Mouse (Mus musculus): ENCODE data around the gene Zfp72. TPM values are rescaled to one million over a fixed set of nuclear protein-coding genes. Genes with fewer than 3 reads are reported as not detected.

Gene Zfp72
- total and polyA plus RNA-seq, 3 experiments: 2.0 to 2.2 TPM; not detected in 1

GRCm38 (mm10) chr13:74349566-74350434 is 40.8 kb downstream of the Zfp72 start, which contains the start of the genes Sdha and Ccdc127:
Gene Sdha, minus strand, starts transcription at chr13:74350280.
Gene Ccdc127, plus strand, starts transcription at chr13:74350309.
- no peaks in the 10 kb centered on the region for H3K27me3 ChIP-seq (ENCODE audit: control insufficient read depth in 1 of 2, insufficient read depth in 2 of 2, low read length in 2 of 2)
- peak within 1 kb of the TSS; percentile 98 for H3K9ac ChIP-seq (ENCODE audit: control insufficient read depth, low read depth, low read length, poor library complexity, severe bottlenecking)
- no peaks in the 10 kb centered on the region for H3K9me3 ChIP-seq (replicated peaks; ENCODE audit: insufficient read depth, low read length)
- peaks cover 3 to 11% of the 10 kb centered on the region in 2 experiments; a peak in 3 of 4 replicates for H3K4me1 ChIP-seq (ENCODE audit: control insufficient read depth in 1 of 2, insufficient read depth in 2 of 2, low read length in 2 of 2)
- no peak for TF ChIP-seq RAD21 (IDR thresholded peaks at IDR 0.05; ENCODE audit: low read depth, low read length)
- peak; percentile 61; the same call in 1 of the 2 replicates for TF ChIP-seq BHLHE40 (IDR thresholded peaks at IDR 0.05; ENCODE audit: borderline replicate concordance, low read depth, low read length)
- no peak for TF ChIP-seq CTCF (IDR thresholded peaks at IDR 0.05 in 2 of 3, conservative IDR thresholded peaks at IDR 0.05 in 1 of 3; ENCODE audit: control insufficient read depth in 1 of 3, insufficient read depth in 1 of 3, low read depth in 2 of 3, low read length in 3 of 3, poor library complexity in 1 of 3, severe bottlenecking in 1 of 3)
- TF ChIP-seq TBP (IDR thresholded peaks at IDR 0.05; ENCODE audit: low read depth, low read length): peak; percentile 60; the same call in 1 of the 2 replicates
- peak; percentile 62; the same call in 1 of the 2 replicates for TF ChIP-seq SIN3A (IDR thresholded peaks at IDR 0.05; ENCODE audit: low read length)
- peak; percentile 62; the same call in 1 of the 2 replicates for TF ChIP-seq POLR2AphosphoS2 (IDR thresholded peaks at IDR 0.05; ENCODE audit: low read length)
- no peak for TF ChIP-seq JUND (IDR thresholded peaks at IDR 0.05; ENCODE audit: low read depth, low read length)
- no peak for TF ChIP-seq RCOR1 (IDR thresholded peaks at IDR 0.05; ENCODE audit: low read depth, low read length)
- peak; percentile 93 for TF ChIP-seq NELFE (IDR thresholded peaks at IDR 0.05; ENCODE audit: low read depth, low read length)
- TF ChIP-seq E2F4 (IDR thresholded peaks at IDR 0.05; ENCODE audit: borderline replicate concordance, low read depth, low read length): no peak
- peak; percentile 81 to 94 for TF ChIP-seq POLR2A (IDR thresholded peaks at IDR 0.05; ENCODE audit: control insufficient read depth in 1 of 2, insufficient read depth in 1 of 2, low read depth in 1 of 2, low read length in 2 of 2, poor library complexity in 1 of 2)
- TF ChIP-seq KAT2A (conservative IDR thresholded peaks at IDR 0.05; ENCODE audit: low read depth, low read length): no peak; the same call in 1 of the 2 replicates
- TF ChIP-seq CHD1 (IDR thresholded peaks at IDR 0.05; ENCODE audit: low read depth, low read length): no peak
- peak; percentile 48; the same call in 1 of the 2 replicates for TF ChIP-seq TCF12 (IDR thresholded peaks at IDR 0.05; ENCODE audit: low read depth, low read length)
- TF ChIP-seq MYC (IDR thresholded peaks at IDR 0.05; ENCODE audit: low read depth, low read length): 0 out of 2 replicates have a peak, but pooled peaks have one; percentile 34
- TF ChIP-seq USF2 (IDR thresholded peaks at IDR 0.05; ENCODE audit: borderline replicate concordance in 1 of 2, insufficient read depth in 1 of 2, low read depth in 1 of 2, low read length in 2 of 2): no peak
- peak; percentile 98 for TF ChIP-seq NRF1 (IDR thresholded peaks at IDR 0.05; ENCODE audit: insufficient read depth, low read depth, low read length, poor library complexity, severe bottlenecking)
- no peak for TF ChIP-seq POLR2AphosphoS5 (IDR thresholded peaks at IDR 0.05; ENCODE audit: borderline replicate concordance, low read depth, low read length)
- peak; percentile 57; the same call in 1 of the 2 replicates for TF ChIP-seq ZMIZ1 (IDR thresholded peaks at IDR 0.05; ENCODE audit: low read depth, low read length)
- TF ChIP-seq EP300 (IDR thresholded peaks at IDR 0.05; ENCODE audit: low read depth in 1 of 2, low read length in 2 of 2): no peak
- no peak for TF ChIP-seq MAFK (IDR thresholded peaks at IDR 0.05; ENCODE audit: borderline replicate concordance, low read depth, low read length)
- peak; percentile 74 for TF ChIP-seq MXI1 (IDR thresholded peaks at IDR 0.05; ENCODE audit: low read depth, low read length)
- TF ChIP-seq ZKSCAN1 (IDR thresholded peaks at IDR 0.05; ENCODE audit: low read depth, low read length): no peak
- TF ChIP-seq ETS1 (IDR thresholded peaks at IDR 0.05; ENCODE audit: low read depth, low read length): no peak
- TF ChIP-seq USF1 (IDR thresholded peaks at IDR 0.05; ENCODE audit: low read depth, low read length): no peak
- no peak for TF ChIP-seq UBTF (IDR thresholded peaks at IDR 0.05; ENCODE audit: borderline replicate concordance, insufficient read depth, low read depth, low read length)
- no peak for TF ChIP-seq MAX (IDR thresholded peaks at IDR 0.05; ENCODE audit: low read length)
- TF ChIP-seq ZC3H11A (IDR thresholded peaks at IDR 0.05; ENCODE audit: low read depth, low read length): no peak
- TF ChIP-seq HCFC1 (IDR thresholded peaks at IDR 0.05; ENCODE audit: low read depth, low read length): peak; percentile 80
- no peak for TF ChIP-seq MEF2A (IDR thresholded peaks at IDR 0.05; ENCODE audit: extremely low read depth, insufficient replicate concordance, low read depth, low read length, poor library complexity, severe bottlenecking)
- TF ChIP-seq GABPA (IDR thresholded peaks at IDR 0.05; ENCODE audit: low read depth, low read length): no peak
- TF ChIP-seq SMC3 (IDR thresholded peaks at IDR 0.05; ENCODE audit: low read depth, low read length): no peak
- peak within 1 kb of the TSS; percentile 83 for H3K27ac ChIP-seq (ENCODE audit: control insufficient read depth, low read depth, low read length)
- DNase-seq (ENCODE audit: low read depth, low spot score): peak; percentile 97
- H3K36me3 ChIP-seq (ENCODE audit: control insufficient read depth in 1 of 2, insufficient read depth in 2 of 2, low read length in 2 of 2): peaks cover 6 to 27% of the 10 kb centered on the region in 2 experiments
- H3K4me3 ChIP-seq (ENCODE audit: control insufficient read depth in 1 of 2, insufficient read depth in 1 of 2, low read depth in 2 of 2, low read length in 2 of 2): peak within 1 kb of the TSS; percentile 69 to 97
- H3K79me2 ChIP-seq (ENCODE audit: control insufficient read depth, insufficient read depth, low read length, poor library complexity): peaks cover 46% of the 10 kb centered on the region
